Mouse (Mus musculus): ENCODE data around the gene Olfml3. TPM values are rescaled to one million over a fixed set of nuclear protein-coding genes. Genes with fewer than 3 reads are reported as not detected.

Gene Olfml3
- 30.0 and 31.7 TPM in 2 replicates for polyA plus RNA-seq (2012; rRNA removed)

DNA sequence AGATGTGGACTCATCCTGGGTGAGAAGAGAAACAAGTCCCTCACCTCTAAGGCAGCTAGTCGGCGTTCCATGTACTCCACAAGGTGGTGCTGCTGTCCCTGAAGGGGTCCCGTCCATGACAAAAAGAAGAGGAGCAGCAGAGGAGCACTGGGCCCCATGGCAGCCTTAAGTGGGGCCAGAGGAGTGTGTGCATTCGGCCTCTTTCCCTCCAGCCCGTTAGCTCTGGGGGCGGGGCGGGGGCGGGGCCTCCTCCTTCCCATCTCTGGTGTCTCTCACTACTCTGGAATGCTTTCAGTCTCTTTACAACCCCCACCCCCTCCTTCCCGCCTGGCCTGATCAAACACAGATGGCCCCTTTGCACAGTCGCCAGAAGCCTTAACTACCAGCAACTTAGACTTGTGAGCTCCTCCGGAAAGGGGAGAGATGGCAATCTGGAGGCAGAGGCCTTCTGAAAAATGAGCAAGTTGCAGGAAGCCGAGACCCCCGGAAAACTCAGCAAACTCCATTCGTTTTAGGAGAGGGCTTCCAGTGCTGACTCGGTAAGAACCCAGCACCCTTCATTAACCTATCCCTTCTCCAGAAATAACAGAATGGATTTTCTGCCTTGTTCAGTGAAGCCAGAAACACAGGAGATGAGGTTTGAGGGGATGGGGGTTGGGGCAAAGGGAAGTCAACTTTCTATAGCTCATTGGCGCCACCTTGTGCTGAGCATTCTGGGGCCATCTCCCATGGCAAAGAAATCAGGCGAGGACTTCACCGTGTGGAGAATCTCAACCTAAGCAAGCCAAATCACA, at the start of gene Olfml3:
Gene Olfml3, minus strand, starts transcription at position 224 of the 794 bp plus-strand sequence.
- H3K27me3 ChIP-seq (replicated peaks; ENCODE audit: control insufficient read depth, insufficient read depth, low read length), result no peaks in the 10 kb centered on the region
- DNase-seq, result peak; percentile 85
- no peaks in the 10 kb centered on the region for H3K4me1 ChIP-seq (ENCODE audit: control insufficient read depth, insufficient read depth, low read length)
- H3K27ac ChIP-seq (ENCODE audit: insufficient read depth, low read depth, low read length), result peak within 1 kb of the TSS; percentile 47; the same call in 1 of the 2 replicates
- H3K36me3 ChIP-seq (ENCODE audit: control insufficient read depth, insufficient read depth, low read length), result no peaks in the 10 kb centered on the region
- TF ChIP-seq POLR2A (IDR thresholded peaks at IDR 0.05; ENCODE audit: low read depth, low read length) (no peak), CTCF (conservative IDR thresholded peaks at IDR 0.05; ENCODE audit: insufficient read depth, insufficient read length, low read depth, low read length) (peak; percentile 84)
- 4% methylated on average over 18 of the region's 18 CpGs for WGBS
- peak within 1 kb of the TSS; percentile 53 for H3K4me3 ChIP-seq (ENCODE audit: insufficient read depth, low read depth, low read length)

DNA sequence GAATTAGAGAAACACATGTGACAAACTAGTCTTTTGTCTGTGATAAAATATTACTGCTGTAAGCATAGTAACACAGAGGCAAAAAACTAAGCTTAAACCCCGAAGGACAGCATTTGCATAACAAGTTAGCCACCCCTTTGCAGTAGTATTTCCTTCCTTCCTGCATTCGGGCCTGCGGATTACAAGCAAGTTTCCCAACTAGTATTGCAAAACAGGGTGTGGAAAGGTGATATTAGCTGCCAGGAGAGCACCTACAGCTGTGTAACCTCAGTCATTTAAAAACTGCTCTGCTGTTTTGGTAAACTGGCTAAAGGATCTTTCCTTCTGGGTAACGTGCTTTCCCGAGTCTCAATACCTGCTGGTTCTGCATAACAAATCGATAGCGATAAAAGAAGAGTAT, 49.4 kb upstream of the Olfml3 start:
- DNase-seq, result no peak
- TF ChIP-seq POLR2A (IDR thresholded peaks at IDR 0.05; ENCODE audit: low read depth, low read length) (no peak), CTCF (conservative IDR thresholded peaks at IDR 0.05; ENCODE audit: insufficient read depth, insufficient read length, low read depth, low read length) (no peak)
- Histone ChIP-seq H3K27me3 (replicated peaks; ENCODE audit: control insufficient read depth, insufficient read depth, low read length) (no peaks in the 10 kb centered on the region), H3K4me1 (ENCODE audit: control insufficient read depth, insufficient read depth, low read length) (peaks cover 44% of the 10 kb centered on the region), H3K27ac (ENCODE audit: insufficient read depth, low read depth, low read length) (peak overlapping the region; percentile 69; the same call in 1 of the 2 replicates), H3K36me3 (ENCODE audit: control insufficient read depth, insufficient read depth, low read length) (no peaks in the 10 kb centered on the region), H3K4me3 (ENCODE audit: insufficient read depth, low read depth, low read length) (no peak overlapping the region)
- WGBS, result 34% methylated on average over 7 of the region's 7 CpGs

DNA sequence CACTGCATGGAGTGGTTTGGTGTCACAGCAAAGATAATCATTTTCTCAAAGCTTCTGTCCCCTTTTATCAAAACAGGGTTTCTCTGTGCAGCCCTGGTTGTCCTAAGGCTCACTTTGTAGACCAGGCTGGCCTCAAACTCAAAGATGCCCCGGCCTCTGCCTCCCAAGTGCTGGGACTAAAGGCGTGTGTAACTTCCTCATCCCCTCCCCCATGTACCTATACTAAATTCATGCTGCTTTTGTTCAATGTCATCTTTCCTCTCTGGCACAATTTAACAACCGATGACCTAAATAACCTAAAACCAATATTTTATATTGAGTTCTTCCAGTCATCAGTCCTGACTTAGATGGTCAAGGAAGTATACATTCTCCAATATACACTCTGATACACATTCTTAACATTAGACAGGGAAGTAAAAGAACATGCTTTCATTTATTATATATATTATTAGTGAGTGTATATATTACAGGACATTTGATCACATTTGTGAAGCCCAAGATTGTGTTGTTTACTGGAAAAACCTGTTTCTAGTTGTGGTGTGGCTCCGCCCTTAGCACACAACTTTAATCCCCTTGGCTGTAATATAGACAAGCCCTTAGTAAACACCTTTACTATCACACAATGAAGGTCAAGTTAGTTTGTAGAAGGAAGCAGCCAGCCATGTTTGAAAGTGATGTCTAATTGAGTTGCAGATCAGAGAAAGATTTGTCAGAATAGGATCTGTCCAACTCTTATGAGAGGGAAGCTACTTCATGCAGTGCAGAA, 45.2 kb upstream of the Olfml3 start:
- peak overlapping the region; percentile 56 for H3K27ac ChIP-seq (ENCODE audit: insufficient read depth, low read depth, low read length)
- H3K4me1 ChIP-seq (ENCODE audit: control insufficient read depth, insufficient read depth, low read length), result peaks cover 36% of the 10 kb centered on the region
- no peak overlapping the region for H3K4me3 ChIP-seq (ENCODE audit: insufficient read depth, low read depth, low read length)
- no peaks in the 10 kb centered on the region for H3K36me3 ChIP-seq (ENCODE audit: control insufficient read depth, insufficient read depth, low read length)
- no peak for DNase-seq
- TF ChIP-seq CTCF (conservative IDR thresholded peaks at IDR 0.05; ENCODE audit: insufficient read depth, insufficient read length, low read depth, low read length), result no peak
- TF ChIP-seq POLR2A (IDR thresholded peaks at IDR 0.05; ENCODE audit: low read depth, low read length), result no peak
- WGBS, result 74% methylated on average over 4 of the region's 4 CpGs
- no peaks in the 10 kb centered on the region for H3K27me3 ChIP-seq (replicated peaks; ENCODE audit: control insufficient read depth, insufficient read depth, low read length)

DNA sequence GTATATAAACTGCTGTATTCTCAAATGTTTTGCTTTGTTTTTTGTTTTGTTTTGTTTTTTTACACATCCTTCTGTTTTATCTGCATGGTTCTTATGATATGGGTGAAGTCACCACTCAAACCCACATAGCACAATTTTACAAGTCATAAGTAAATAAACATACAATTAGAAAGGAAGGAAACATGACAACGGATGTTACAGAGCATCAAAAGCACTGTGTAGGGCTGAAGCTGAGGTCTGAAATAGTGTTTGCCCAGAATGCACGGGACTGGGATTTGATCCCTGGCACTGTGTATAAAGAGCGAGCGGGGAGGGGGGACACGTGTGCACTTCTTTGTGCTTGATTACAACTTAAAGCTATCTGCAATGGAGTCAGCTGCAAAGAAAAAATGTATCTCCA, 43.0 kb upstream of the Olfml3 start:
- TF ChIP-seq POLR2A (IDR thresholded peaks at IDR 0.05; ENCODE audit: low read depth, low read length), result no peak
- TF ChIP-seq CTCF (conservative IDR thresholded peaks at IDR 0.05; ENCODE audit: insufficient read depth, insufficient read length, low read depth, low read length), result no peak
- H3K4me1 ChIP-seq (ENCODE audit: control insufficient read depth, insufficient read depth, low read length), result peaks cover 25% of the 10 kb centered on the region
- no peak overlapping the region for H3K27ac ChIP-seq (ENCODE audit: insufficient read depth, low read depth, low read length)
- no peaks in the 10 kb centered on the region for H3K27me3 ChIP-seq (replicated peaks; ENCODE audit: control insufficient read depth, insufficient read depth, low read length)
- WGBS, result 65% methylated on average over 5 of the region's 5 CpGs
- no peak for DNase-seq
- no peaks in the 10 kb centered on the region for H3K36me3 ChIP-seq (ENCODE audit: control insufficient read depth, insufficient read depth, low read length)
- H3K4me3 ChIP-seq (ENCODE audit: insufficient read depth, low read depth, low read length), result no peak overlapping the region

DNA sequence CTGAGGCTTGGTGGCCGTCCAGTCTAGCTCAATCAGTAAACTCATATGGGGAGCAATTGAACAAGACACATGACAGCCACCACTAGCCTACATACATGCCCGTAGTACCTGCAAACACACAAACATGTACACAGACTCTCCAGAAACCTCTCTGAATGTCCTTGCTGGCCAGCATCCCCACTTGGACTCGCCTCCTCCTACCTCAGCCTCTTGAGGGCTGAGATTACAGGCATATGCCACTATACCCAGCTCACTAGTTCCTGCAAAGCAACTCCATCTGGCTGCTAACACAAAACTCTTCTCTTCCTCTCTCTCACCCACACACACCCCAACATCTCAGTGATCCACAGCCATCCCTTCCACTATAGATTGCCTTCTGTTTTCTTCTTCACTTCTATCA, 42.5 kb upstream of the Olfml3 start:
- WGBS, result 93% methylated on average over 3 of the region's 3 CpGs
- H3K36me3 ChIP-seq (ENCODE audit: control insufficient read depth, insufficient read depth, low read length), result no peaks in the 10 kb centered on the region; the same call in 1 of the 2 replicates
- H3K4me3 ChIP-seq (ENCODE audit: insufficient read depth, low read depth, low read length), result no peak overlapping the region
- no peak overlapping the region for H3K27ac ChIP-seq (ENCODE audit: insufficient read depth, low read depth, low read length)
- H3K27me3 ChIP-seq (replicated peaks; ENCODE audit: control insufficient read depth, insufficient read depth, low read length), result no peaks in the 10 kb centered on the region
- peaks cover 23% of the 10 kb centered on the region for H3K4me1 ChIP-seq (ENCODE audit: control insufficient read depth, insufficient read depth, low read length)
- no peak for DNase-seq
- TF ChIP-seq CTCF (conservative IDR thresholded peaks at IDR 0.05; ENCODE audit: insufficient read depth, insufficient read length, low read depth, low read length) (no peak), POLR2A (IDR thresholded peaks at IDR 0.05; ENCODE audit: low read depth, low read length) (no peak)

DNA sequence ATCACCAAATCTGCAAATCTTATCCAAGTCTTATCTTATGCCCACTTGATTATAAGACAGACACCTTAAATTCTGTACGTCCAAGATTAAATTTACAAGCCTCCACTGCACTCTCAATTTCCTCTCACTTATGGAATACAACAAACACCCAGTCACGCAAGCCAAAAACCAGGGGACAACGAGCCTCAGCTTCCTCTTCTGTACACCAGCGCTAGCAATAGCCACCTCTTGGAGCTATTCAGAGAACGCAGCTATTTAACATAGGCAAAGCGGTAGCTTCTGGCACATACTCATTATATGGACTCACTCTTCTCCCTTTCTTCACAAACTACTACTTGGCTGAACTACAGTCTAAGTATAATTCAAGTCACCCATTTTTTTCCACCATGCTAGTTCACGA, 41.4 kb upstream of the Olfml3 start:
- H3K27ac ChIP-seq (ENCODE audit: insufficient read depth, low read depth, low read length), result no peak overlapping the region
- peaks cover 20% of the 10 kb centered on the region for H3K4me1 ChIP-seq (ENCODE audit: control insufficient read depth, insufficient read depth, low read length)
- 75% methylated on average over 7 of the region's 7 CpGs for WGBS
- H3K4me3 ChIP-seq (ENCODE audit: insufficient read depth, low read depth, low read length), result no peak overlapping the region
- H3K36me3 ChIP-seq (ENCODE audit: control insufficient read depth, insufficient read depth, low read length), result no peaks in the 10 kb centered on the region; the same call in 1 of the 2 replicates
- TF ChIP-seq POLR2A (IDR thresholded peaks at IDR 0.05; ENCODE audit: low read depth, low read length) (no peak), CTCF (conservative IDR thresholded peaks at IDR 0.05; ENCODE audit: insufficient read depth, insufficient read length, low read depth, low read length) (no peak)
- no peak for DNase-seq
- H3K27me3 ChIP-seq (replicated peaks; ENCODE audit: control insufficient read depth, insufficient read depth, low read length), result no peaks in the 10 kb centered on the region

DNA sequence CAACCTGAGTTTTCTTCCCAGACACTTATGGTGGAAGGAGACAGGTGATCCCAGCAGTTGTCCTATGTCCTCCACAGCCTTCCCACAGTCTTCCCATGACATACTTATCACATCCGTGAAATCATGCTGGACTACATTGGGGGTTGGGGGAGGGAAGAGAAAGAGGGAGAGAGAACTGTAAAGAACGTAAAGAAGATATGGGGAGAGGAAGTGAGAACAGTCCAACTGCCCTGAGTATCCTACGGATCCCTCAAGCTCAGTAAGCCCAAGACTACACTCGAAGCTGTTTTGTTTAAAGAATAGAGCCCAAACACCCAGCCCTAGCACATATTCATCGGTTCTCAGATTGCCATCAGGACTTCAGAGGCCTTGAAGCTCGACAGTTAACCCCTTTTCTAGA, 40.9 kb upstream of the Olfml3 start:
- TF ChIP-seq POLR2A (IDR thresholded peaks at IDR 0.05; ENCODE audit: low read depth, low read length) (no peak), CTCF (conservative IDR thresholded peaks at IDR 0.05; ENCODE audit: insufficient read depth, insufficient read length, low read depth, low read length) (no peak)
- peaks cover 20% of the 10 kb centered on the region for H3K4me1 ChIP-seq (ENCODE audit: control insufficient read depth, insufficient read depth, low read length)
- DNase-seq, result no peak
- 76% methylated on average over 6 of the region's 6 CpGs for WGBS
- H3K4me3 ChIP-seq (ENCODE audit: insufficient read depth, low read depth, low read length), result no peak overlapping the region
- no peak overlapping the region for H3K27ac ChIP-seq (ENCODE audit: insufficient read depth, low read depth, low read length)
- H3K27me3 ChIP-seq (replicated peaks; ENCODE audit: control insufficient read depth, insufficient read depth, low read length), result no peaks in the 10 kb centered on the region
- no peaks in the 10 kb centered on the region; the same call in 1 of the 2 replicates for H3K36me3 ChIP-seq (ENCODE audit: control insufficient read depth, insufficient read depth, low read length)
